10 mouse cellular contexts compared by ENCODE assay signal in the genomic region with DNA sequence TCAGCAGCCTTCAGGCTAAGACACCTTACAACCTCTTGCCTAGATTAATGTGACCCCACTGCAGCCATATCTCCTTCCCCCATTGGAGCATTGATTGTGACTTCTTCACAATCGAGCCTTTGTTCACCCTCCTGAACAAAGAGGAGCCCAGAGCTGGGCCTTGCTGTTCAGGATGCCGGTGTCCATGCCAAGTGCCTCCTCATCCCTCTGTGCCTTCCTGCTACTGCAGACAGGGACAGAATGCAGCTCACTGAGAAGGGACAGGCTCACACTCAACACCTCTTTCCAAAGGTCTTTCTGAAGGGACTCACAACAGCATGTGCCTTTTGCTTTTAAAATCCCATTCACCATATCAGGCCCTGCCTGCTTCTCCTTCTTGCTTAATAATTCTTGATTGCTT.
A peak's percentile ranks its signal among the peaks of the same experiment; 100 is the strongest.
DNase-seq lines count a peak whose midpoint lies in the region; ATAC-seq lines count a peak whose summit lies in the region.
"Had no signal": no experiment of that assay in that cellular context is flagged by ENCODE, and none has a peak within 500 bp of the region (broad histone marks: within the 10 kb centered on the region; RNA-seq: fewer than 3 reads in every experiment).

No protein-coding gene starts in this region.

- no peak for ATAC-seq in hindbrain, embryonic 11.5 days (ENCODE audit: low FRiP score)
- no peak for ATAC-seq in hindbrain, embryonic 13.5 days (ENCODE audit: low FRiP score)
- no peak for ATAC-seq in hindbrain, embryonic 12.5 days (ENCODE audit: low FRiP score)
- no peak for ATAC-seq in megakaryocyte-erythroid progenitor cell, adult 5-6 weeks (replicated peaks; ENCODE audit: low FRiP score, low TSS enrichment, poor library complexity, severe bottlenecking)

- DNase-seq in hindbrain, embryonic 11.5 days (ENCODE audit: low spot score), result peak; percentile 28
- DNase-seq in right cerebral cortex, adult 18-20 months, result peak; percentile 39
- DNase-seq in right cerebral cortex, postnatal 36 days (ENCODE audit: low spot score in 2 of 2), result no peak
- no peak for DNase-seq in urinary bladder, postnatal 10 days (ENCODE audit: low spot score)
- DNase-seq: lung, embryonic 14.5 days; thymus, postnatal 25 days had no signal

- H3K36me3 ChIP-seq in hindbrain, embryonic 11.5 days (ENCODE audit: control insufficient read depth, insufficient read depth, low read length), result no peaks in the 10 kb centered on the region
- H3K36me3 ChIP-seq in hindbrain, embryonic 13.5 days, result no peaks in the 10 kb centered on the region
- no peaks in the 10 kb centered on the region for H3K36me3 ChIP-seq in hindbrain, embryonic 12.5 days

- H3K9ac ChIP-seq in hindbrain, embryonic 11.5 days (ENCODE audit: low read depth, low read length), result no peak overlapping the region
- H3K9ac ChIP-seq in hindbrain, embryonic 13.5 days, result no peak overlapping the region
- H3K9ac ChIP-seq in hindbrain, embryonic 12.5 days, result no peak overlapping the region
- H3K9ac ChIP-seq: lung, embryonic 14.5 days had no signal

- no peak overlapping the region for H3K4me3 ChIP-seq in hindbrain, embryonic 11.5 days (ENCODE audit: low read depth, low read length)
- H3K4me3 ChIP-seq in hindbrain, embryonic 13.5 days, result no peak overlapping the region
- H3K4me3 ChIP-seq in hindbrain, embryonic 12.5 days, result no peak overlapping the region

- H3K27ac ChIP-seq in hindbrain, embryonic 11.5 days (ENCODE audit: low read depth, low read length), result no peak overlapping the region
- H3K27ac ChIP-seq in hindbrain, embryonic 13.5 days, result no peak overlapping the region
- 0 out of 2 replicates have a peak overlapping the region, but pooled peaks have one; percentile 12 for H3K27ac ChIP-seq in hindbrain, embryonic 12.5 days
- H3K27ac ChIP-seq: kidney, postnatal 0 days had no signal

- no peaks in the 10 kb centered on the region for H3K9me3 ChIP-seq in hindbrain, embryonic 11.5 days (ENCODE audit: control insufficient read depth, low read length)
- H3K9me3 ChIP-seq in hindbrain, embryonic 13.5 days, result no peaks in the 10 kb centered on the region
- H3K9me3 ChIP-seq in hindbrain, embryonic 12.5 days (replicated peaks), result no peaks in the 10 kb centered on the region

- no peaks in the 10 kb centered on the region for H3K27me3 ChIP-seq in hindbrain, embryonic 11.5 days (ENCODE audit: control insufficient read depth, insufficient read depth, low read length)
- no peaks in the 10 kb centered on the region for H3K27me3 ChIP-seq in hindbrain, embryonic 13.5 days
- no peaks in the 10 kb centered on the region for H3K27me3 ChIP-seq in hindbrain, embryonic 12.5 days

- WGBS in hindbrain, embryonic 11.5 days, result 21% methylated on average over 2 of the region's 2 CpGs
- 26% methylated on average over 2 of the region's 2 CpGs for WGBS in hindbrain, embryonic 13.5 days
- 21% methylated on average over 2 of the region's 2 CpGs for whole genome bisulfite sequencing in hindbrain, embryonic 12.5 days

- no peaks in the 10 kb centered on the region; the same call in 1 of the 2 replicates for H3K4me1 ChIP-seq in hindbrain, embryonic 11.5 days (replicated peaks; ENCODE audit: control insufficient read depth, insufficient read depth, low read length)
- H3K4me1 ChIP-seq in hindbrain, embryonic 13.5 days (replicated peaks), result 0 out of 2 replicates have a peak, but pooled peaks cover 7% of the 10 kb centered on the region
- peaks cover 9% of the 10 kb centered on the region for H3K4me1 ChIP-seq in hindbrain, embryonic 12.5 days

- no peak overlapping the region for H3K4me2 ChIP-seq in hindbrain, embryonic 11.5 days (replicated peaks; ENCODE audit: low read depth, low read length)
- H3K4me2 ChIP-seq in hindbrain, embryonic 13.5 days, result no peak overlapping the region
- no peak overlapping the region for H3K4me2 ChIP-seq in hindbrain, embryonic 12.5 days (replicated peaks)
- H3K4me2 ChIP-seq: lung, embryonic 14.5 days had no signal

Comparison
In these comparisons a context has a peak if more than half of its experiments do, and no peak if none do; other contexts are left out.
1. DNase-seq: peak in hindbrain, embryonic 11.5 days (single experiment) and right cerebral cortex, adult 18-20 months (single experiment); none in right cerebral cortex, postnatal 36 days (0 of 2) and urinary bladder, postnatal 10 days (single experiment).